Mouse (Mus musculus) adrenal gland, adult (tissue): ENCODE measurements at regions not wholly inside any gene's neighbourhood (a gene's known extent, or its start where the extent isn't known, plus 50 kb on each side); places are given as distances from the start of the nearest gene placed in this dataset.

Experiments
- DNase-seq, 2 experiments: peaks; one replicate each; pipeline ENCODE4 v3.0.0; 2022 to 2023; ENCODE audit warnings: low spot score in 1 of 2; ENCODE audit not compliant: inconsistent age in 2 of 2

GRCm38 (mm10) chr1:92776353-92776752 is 55.1 kb upstream of the Gpc1 start:
- DNase-seq, result no peak

- no peak for DNase-seq
These were observed 55.5 kb upstream of the Gpc1 start for GRCm38 (mm10) chr1:92775908-92776307.

- peak in 1 of 2 experiments; percentile 55 for DNase-seq
These were observed 56.4 kb upstream of the Gpc1 start for GRCm38 (mm10) chr1:92774743-92775692.

GRCm38 (mm10) chr1:92774006-92774405 is 57.4 kb upstream of the Gpc1 start:
- DNase-seq, result no peak

GRCm38 (mm10) chr1:92772784-92773113 is 58.7 kb upstream of the Gpc1 start:
- no peak for DNase-seq

- DNase-seq, result peak in 1 of 2 experiments; percentile 51
These were observed 59.2 kb upstream of the Gpc1 start for GRCm38 (mm10) chr1:92772101-92772783.

- DNase-seq, result peak; percentile 75 to 91
These were observed 61.7 kb upstream of the Gpc1 start for GRCm38 (mm10) chr1:92769696-92770095.

GRCm38 (mm10) chr1:92769156-92769555 is 62.3 kb upstream of the Gpc1 start:
- DNase-seq, result peak; percentile 81 to 90

- no peak for DNase-seq
These were observed 64.9 kb upstream of the Gpc1 start for GRCm38 (mm10) chr1:92766496-92766895.

- DNase-seq, result peak; percentile 54 to 81
These were observed 76.5 kb upstream of the Gpc1 start for GRCm38 (mm10) chr1:92754793-92755488.

- DNase-seq, result peak in 1 of 2 experiments; percentile 74
These were observed 79.7 kb upstream of the Gpc1 start for GRCm38 (mm10) chr1:92751700-92752136.

- DNase-seq, result no peak
These were observed 82.0 kb upstream of the Gpc1 start for GRCm38 (mm10) chr1:92749475-92749874.

- peak in 1 of 2 experiments; percentile 46 for DNase-seq
These were observed 86.2 kb upstream of the Gpc1 start for GRCm38 (mm10) chr1:92745284-92745683.

- DNase-seq, result peak; percentile 76 to 89
These were observed 86.8 kb upstream of the Gpc1 start for GRCm38 (mm10) chr1:92744528-92745241.

- peak; percentile 72 to 89 for DNase-seq
These were observed 88.4 kb upstream of the Gpc1 start for GRCm38 (mm10) chr1:92742881-92743621.

- no peak for DNase-seq
These were observed 89.1 kb upstream of the Gpc1 start for GRCm38 (mm10) chr1:92742300-92742699.

- no peak for DNase-seq
These were observed 90.4 kb upstream of the Gpc1 start for GRCm38 (mm10) chr1:92741047-92741446.

GRCm38 (mm10) chr1:92737600-92738197 is 89.1 kb upstream of the Otos start:
- DNase-seq, result no peak

GRCm38 (mm10) chr1:92736411-92736810 is 87.8 kb upstream of the Otos start:
- DNase-seq, result no peak

GRCm38 (mm10) chr1:92733732-92734131 is 85.1 kb upstream of the Otos start:
- no peak for DNase-seq
